Mouse (Mus musculus): ENCODE measurements at regions not wholly inside any gene's neighbourhood (a gene's known extent, or its start where the extent isn't known, plus 50 kb on each side); places are given as distances from the start of the nearest gene placed in this dataset.

- no peak overlapping the region for H3K9ac ChIP-seq (replicated peaks; ENCODE audit: low read length)
- H3K27ac ChIP-seq = no peak overlapping the region
- no peak for ATAC-seq
- H3K36me3 ChIP-seq (ENCODE audit: insufficient read depth, low read length) = no peaks in the 10 kb centered on the region
- no peaks in the 10 kb centered on the region for H3K9me3 ChIP-seq (ENCODE audit: low read length)
- no peak overlapping the region for H3K4me3 ChIP-seq (ENCODE audit: low read length)
- no peak for DNase-seq (ENCODE audit: low spot score)
- TF ChIP-seq CTCF (IDR thresholded peaks at IDR 0.05; ENCODE audit: low read depth) = no peak
- no peaks in the 10 kb centered on the region for H3K27me3 ChIP-seq (ENCODE audit: insufficient read depth, low read length)
- 88% methylated on average over 7 of the region's 7 CpGs for WGBS
- H3K4me2 ChIP-seq (ENCODE audit: low read depth, low read length) = no peak overlapping the region
- no peaks in the 10 kb centered on the region for H3K4me1 ChIP-seq (ENCODE audit: insufficient read depth, low read length)
Measured at GRCm38 (mm10) chr5:119273203-119273602, 397.3 kb upstream of the Tbx3 start.

GRCm38 (mm10) chr5:119273615-119274014, 396.9 kb upstream of the Tbx3 start:
- Histone ChIP-seq H3K36me3 (ENCODE audit: insufficient read depth, low read length) (no peaks in the 10 kb centered on the region), H3K27ac (no peak overlapping the region), H3K9ac (replicated peaks; ENCODE audit: low read length) (no peak overlapping the region), H3K9me3 (ENCODE audit: low read length) (no peaks in the 10 kb centered on the region), H3K4me2 (ENCODE audit: low read depth, low read length) (no peak overlapping the region), H3K4me3 (ENCODE audit: low read length) (no peak overlapping the region), H3K27me3 (ENCODE audit: insufficient read depth, low read length) (no peaks in the 10 kb centered on the region), H3K4me1 (ENCODE audit: insufficient read depth, low read length) (no peaks in the 10 kb centered on the region)
- ATAC-seq = no peak
- no peak for DNase-seq (ENCODE audit: low spot score)
- no peak for TF ChIP-seq CTCF (IDR thresholded peaks at IDR 0.05; ENCODE audit: low read depth)
- WGBS = 89% methylated on average over 3 of the region's 3 CpGs

GRCm38 (mm10) chr5:119274817-119275494, 395.5 kb upstream of the Tbx3 start:
- H3K9me3 ChIP-seq (ENCODE audit: low read length) = no peaks in the 10 kb centered on the region
- H3K4me3 ChIP-seq (ENCODE audit: low read length) = no peak overlapping the region
- H3K27me3 ChIP-seq (ENCODE audit: insufficient read depth, low read length) = no peaks in the 10 kb centered on the region
- H3K4me2 ChIP-seq (ENCODE audit: low read depth, low read length) = no peak overlapping the region
- no peaks in the 10 kb centered on the region for H3K4me1 ChIP-seq (ENCODE audit: insufficient read depth, low read length)
- no peak for ATAC-seq
- no peak overlapping the region for H3K27ac ChIP-seq
- H3K36me3 ChIP-seq (ENCODE audit: insufficient read depth, low read length) = no peaks in the 10 kb centered on the region
- no peak for TF ChIP-seq CTCF (IDR thresholded peaks at IDR 0.05; ENCODE audit: low read depth)
- no peak for DNase-seq (ENCODE audit: low spot score)
- H3K9ac ChIP-seq (replicated peaks; ENCODE audit: low read length) = no peak overlapping the region
- WGBS = 73% methylated on average over 7 of the region's 7 CpGs

GRCm38 (mm10) chr5:119280146-119280545, 390.3 kb upstream of the Tbx3 start:
- Histone ChIP-seq H3K27me3 (ENCODE audit: insufficient read depth, low read length) (no peaks in the 10 kb centered on the region), H3K36me3 (ENCODE audit: insufficient read depth, low read length) (no peaks in the 10 kb centered on the region), H3K27ac (no peak overlapping the region), H3K9me3 (ENCODE audit: low read length) (no peaks in the 10 kb centered on the region), H3K4me3 (ENCODE audit: low read length) (no peak overlapping the region), H3K9ac (replicated peaks; ENCODE audit: low read length) (no peak overlapping the region), H3K4me1 (ENCODE audit: insufficient read depth, low read length) (no peaks in the 10 kb centered on the region), H3K4me2 (ENCODE audit: low read depth, low read length) (no peak overlapping the region)
- ATAC-seq (no peak), DNase-seq (ENCODE audit: low spot score) (no peak)
- 89% methylated on average over 6 of the region's 6 CpGs for WGBS
- TF ChIP-seq CTCF (IDR thresholded peaks at IDR 0.05; ENCODE audit: low read depth) = no peak

GRCm38 (mm10) chr5:119289808-119290207, 380.7 kb upstream of the Tbx3 start:
- H3K36me3 ChIP-seq (ENCODE audit: insufficient read depth, low read length) = no peaks in the 10 kb centered on the region
- no peak overlapping the region for H3K4me3 ChIP-seq (ENCODE audit: low read length)
- H3K27ac ChIP-seq = no peak overlapping the region
- no peaks in the 10 kb centered on the region for H3K9me3 ChIP-seq (ENCODE audit: low read length)
- TF ChIP-seq CTCF (IDR thresholded peaks at IDR 0.05; ENCODE audit: low read depth) = no peak
- H3K9ac ChIP-seq (replicated peaks; ENCODE audit: low read length) = no peak overlapping the region
- ATAC-seq (no peak), DNase-seq (ENCODE audit: low spot score) (no peak)
- 89% methylated on average over 5 of the region's 5 CpGs for WGBS
- 0 out of 2 replicates have a peak, but pooled peaks cover 4% of the 10 kb centered on the region for H3K4me1 ChIP-seq (ENCODE audit: insufficient read depth, low read length)
- H3K27me3 ChIP-seq (ENCODE audit: insufficient read depth, low read length) = no peaks in the 10 kb centered on the region
- no peak overlapping the region for H3K4me2 ChIP-seq (ENCODE audit: low read depth, low read length)

GRCm38 (mm10) chr5:119292323-119292722, 378.1 kb upstream of the Tbx3 start:
- H3K27me3 ChIP-seq (ENCODE audit: insufficient read depth, low read length) = no peaks in the 10 kb centered on the region
- TF ChIP-seq CTCF (IDR thresholded peaks at IDR 0.05; ENCODE audit: low read depth) = no peak
- no peak overlapping the region for H3K4me3 ChIP-seq (ENCODE audit: low read length)
- H3K36me3 ChIP-seq (ENCODE audit: insufficient read depth, low read length) = no peaks in the 10 kb centered on the region
- 92% methylated on average over 9 of the region's 9 CpGs for WGBS
- no peak overlapping the region for H3K9ac ChIP-seq (replicated peaks; ENCODE audit: low read length)
- no peak overlapping the region for H3K27ac ChIP-seq
- DNase-seq (ENCODE audit: low spot score) (no peak), ATAC-seq (no peak)
- no peak overlapping the region for H3K4me2 ChIP-seq (ENCODE audit: low read depth, low read length)
- H3K9me3 ChIP-seq (ENCODE audit: low read length) = no peaks in the 10 kb centered on the region
- 0 out of 2 replicates have a peak, but pooled peaks cover 4% of the 10 kb centered on the region for H3K4me1 ChIP-seq (ENCODE audit: insufficient read depth, low read length)

GRCm38 (mm10) chr5:119292889-119293288, 377.6 kb upstream of the Tbx3 start:
- ATAC-seq = no peak
- H3K36me3 ChIP-seq (ENCODE audit: insufficient read depth, low read length) = no peaks in the 10 kb centered on the region
- H3K4me1 ChIP-seq (ENCODE audit: insufficient read depth, low read length) = 0 out of 2 replicates have a peak, but pooled peaks cover 4% of the 10 kb centered on the region
- DNase-seq (ENCODE audit: low spot score) = no peak
- H3K9me3 ChIP-seq (ENCODE audit: low read length) = no peaks in the 10 kb centered on the region
- no peak overlapping the region for H3K4me2 ChIP-seq (ENCODE audit: low read depth, low read length)
- no peak overlapping the region for H3K9ac ChIP-seq (replicated peaks; ENCODE audit: low read length)
- H3K27me3 ChIP-seq (ENCODE audit: insufficient read depth, low read length) = no peaks in the 10 kb centered on the region
- no peak overlapping the region for H3K4me3 ChIP-seq (ENCODE audit: low read length)
- WGBS = 90% methylated on average over 1 of the region's 1 CpGs
- H3K27ac ChIP-seq = no peak overlapping the region
- 0 out of 2 replicates have a peak, but pooled peaks have one; percentile 5 for TF ChIP-seq CTCF (IDR thresholded peaks at IDR 0.05; ENCODE audit: low read depth)
